Mouse (Mus musculus): ENCODE results near the gene Lin7c. TPM values are rescaled to one million over a fixed set of nuclear protein-coding genes. Genes with fewer than 3 reads are reported as not detected.

Lin7c gene
- polyA plus RNA-seq, 1 experiment from 2014 or later = 177 TPM

GRCm38 (mm10) chr2:109891031-109891430 is 378 bp downstream of the Lin7c start:
- ATAC-seq (ENCODE audit: low FRiP score, low read depth) = peak; percentile 93
- WGBS = under 1% methylated on average over 34 of the region's 34 CpGs
- peak overlapping the region; percentile 72 for H3K4me2 ChIP-seq
- H3K4me1 ChIP-seq (replicated peaks) = peaks cover 21% of the 10 kb centered on the region
- peak overlapping the region; percentile 77 for H3K4me3 ChIP-seq
- peak overlapping the region; percentile 95 for H3K27ac ChIP-seq (replicated peaks)
- H3K27me3 ChIP-seq = no peaks in the 10 kb centered on the region
- H3K9me3 ChIP-seq = no peaks in the 10 kb centered on the region
- peaks cover 18% of the 10 kb centered on the region for H3K36me3 ChIP-seq
- peak overlapping the region; percentile 95 for H3K9ac ChIP-seq

- Histone ChIP-seq H3K27ac (replicated peaks) (peak overlapping the region; percentile 95), H3K4me2 (peak overlapping the region; percentile 72), H3K9me3 (no peaks in the 10 kb centered on the region), H3K27me3 (no peaks in the 10 kb centered on the region), H3K36me3 (peaks cover 23% of the 10 kb centered on the region), H3K4me1 (replicated peaks) (peaks cover 21% of the 10 kb centered on the region), H3K9ac (peak overlapping the region; percentile 95), H3K4me3 (peak overlapping the region; percentile 77)
- WGBS = 14% methylated on average over 4 of the region's 4 CpGs
- ATAC-seq (ENCODE audit: low FRiP score, low read depth) = no peak
Measured at GRCm38 (mm10) chr2:109891471-109891870, 818 bp downstream of the Lin7c start.

- Histone ChIP-seq H3K4me2 (no peak overlapping the region), H3K9ac (no peak overlapping the region), H3K36me3 (peaks cover 48% of the 10 kb centered on the region), H3K4me1 (replicated peaks) (peaks cover 21% of the 10 kb centered on the region), H3K4me3 (no peak overlapping the region), H3K9me3 (no peaks in the 10 kb centered on the region), H3K27me3 (no peaks in the 10 kb centered on the region), H3K27ac (replicated peaks) (no peak overlapping the region)
- 79% methylated on average over 7 of the region's 7 CpGs for WGBS
- no peak for ATAC-seq (ENCODE audit: low FRiP score, low read depth)
Measured at GRCm38 (mm10) chr2:109896311-109896710, 5.7 kb downstream of the Lin7c start.

- no peaks in the 10 kb centered on the region for H3K4me1 ChIP-seq (replicated peaks)
- no peak overlapping the region for H3K4me2 ChIP-seq
- no peaks in the 10 kb centered on the region for H3K9me3 ChIP-seq
- H3K27me3 ChIP-seq = no peaks in the 10 kb centered on the region
- H3K27ac ChIP-seq (replicated peaks) = no peak overlapping the region
- H3K36me3 ChIP-seq = peaks cover 23% of the 10 kb centered on the region
- no peak overlapping the region for H3K4me3 ChIP-seq
- no peak overlapping the region for H3K9ac ChIP-seq
- 82% methylated on average over 7 of the region's 7 CpGs for WGBS
- ATAC-seq (ENCODE audit: low FRiP score, low read depth) = peak; percentile 24; the same call in 1 of the 2 replicates
Measured at GRCm38 (mm10) chr2:109902869-109903268, 12.2 kb downstream of the Lin7c start.

- H3K4me2 ChIP-seq = no peak overlapping the region
- H3K36me3 ChIP-seq = peaks cover 15% of the 10 kb centered on the region
- no peak overlapping the region for H3K27ac ChIP-seq (replicated peaks)
- under 1% methylated on average over 7 of the region's 7 CpGs for WGBS
- ATAC-seq (ENCODE audit: low FRiP score, low read depth) = peak; percentile 73
- no peak overlapping the region for H3K9ac ChIP-seq
- H3K27me3 ChIP-seq = no peaks in the 10 kb centered on the region
- H3K9me3 ChIP-seq = no peaks in the 10 kb centered on the region
- no peaks in the 10 kb centered on the region for H3K4me1 ChIP-seq (replicated peaks)
- no peak overlapping the region for H3K4me3 ChIP-seq
Measured at GRCm38 (mm10) chr2:109904171-109904821, 13.6 kb downstream of the Lin7c start.

GRCm38 (mm10) chr2:109909122-109909521 is 18.5 kb downstream of the Lin7c start:
- ATAC-seq (ENCODE audit: low FRiP score, low read depth) = no peak
- Histone ChIP-seq H3K4me3 (no peak overlapping the region), H3K27me3 (no peaks in the 10 kb centered on the region), H3K4me1 (replicated peaks) (no peaks in the 10 kb centered on the region), H3K4me2 (no peak overlapping the region), H3K36me3 (no peaks in the 10 kb centered on the region), H3K9me3 (no peaks in the 10 kb centered on the region), H3K9ac (no peak overlapping the region), H3K27ac (replicated peaks) (no peak overlapping the region)
- 85% methylated on average over 2 of the region's 2 CpGs for WGBS

- H3K4me3 ChIP-seq = no peak overlapping the region
- no peaks in the 10 kb centered on the region for H3K27me3 ChIP-seq
- H3K9ac ChIP-seq = no peak overlapping the region
- 93% methylated on average over 8 of the region's 8 CpGs for WGBS
- H3K27ac ChIP-seq (replicated peaks) = no peak overlapping the region
- H3K4me2 ChIP-seq = no peak overlapping the region
- ATAC-seq (ENCODE audit: low FRiP score, low read depth) = no peak
- H3K9me3 ChIP-seq = no peaks in the 10 kb centered on the region
- no peaks in the 10 kb centered on the region for H3K36me3 ChIP-seq
- peaks cover 6% of the 10 kb centered on the region; the same call in 1 of the 2 replicates for H3K4me1 ChIP-seq (replicated peaks)
Measured at GRCm38 (mm10) chr2:109912216-109912615, 21.6 kb downstream of the Lin7c start.

GRCm38 (mm10) chr2:109912766-109913165 is 22.1 kb downstream of the Lin7c start:
- ATAC-seq (ENCODE audit: low FRiP score, low read depth) = no peak

GRCm38 (mm10) chr2:109913241-109913640 is 22.6 kb downstream of the Lin7c start:
- Histone ChIP-seq H3K4me2 (no peak overlapping the region), H3K27ac (replicated peaks) (no peak overlapping the region), H3K4me1 (replicated peaks) (peaks cover 6% of the 10 kb centered on the region; the same call in 1 of the 2 replicates), H3K27me3 (no peaks in the 10 kb centered on the region), H3K36me3 (no peaks in the 10 kb centered on the region), H3K9me3 (no peaks in the 10 kb centered on the region), H3K9ac (no peak overlapping the region), H3K4me3 (no peak overlapping the region)
- WGBS = 62% methylated on average over 8 of the region's 8 CpGs
- ATAC-seq (ENCODE audit: low FRiP score, low read depth) = no peak

More at GRCm38 (mm10) chr2:109912766-109913165, 22.1 kb downstream of the Lin7c start:
- no peaks in the 10 kb centered on the region for H3K9me3 ChIP-seq
- H3K27me3 ChIP-seq = no peaks in the 10 kb centered on the region
- H3K36me3 ChIP-seq = no peaks in the 10 kb centered on the region
- 84% methylated on average over 12 of the region's 12 CpGs for WGBS
- H3K4me3 ChIP-seq = no peak overlapping the region
- no peak overlapping the region for H3K27ac ChIP-seq (replicated peaks)
- no peak overlapping the region for H3K9ac ChIP-seq
- H3K4me2 ChIP-seq = no peak overlapping the region
- peaks cover 6% of the 10 kb centered on the region; the same call in 1 of the 2 replicates for H3K4me1 ChIP-seq (replicated peaks)

GRCm38 (mm10) chr2:109914601-109915000 is 23.9 kb downstream of the Lin7c start:
- Histone ChIP-seq H3K9ac (no peak overlapping the region), H3K4me3 (no peak overlapping the region), H3K9me3 (no peaks in the 10 kb centered on the region), H3K36me3 (no peaks in the 10 kb centered on the region), H3K4me1 (replicated peaks) (peaks cover 19% of the 10 kb centered on the region), H3K4me2 (no peak overlapping the region), H3K27me3 (no peaks in the 10 kb centered on the region), H3K27ac (replicated peaks) (no peak overlapping the region)
- ATAC-seq (ENCODE audit: low FRiP score, low read depth) = no peak

GRCm38 (mm10) chr2:109916782-109917495 is 26.3 kb downstream of the Lin7c start:
- H3K27me3 ChIP-seq = no peaks in the 10 kb centered on the region
- peaks cover 38% of the 10 kb centered on the region for H3K4me1 ChIP-seq (replicated peaks)
- H3K9ac ChIP-seq = peak overlapping the region; percentile 70; the same call in 1 of the 2 replicates
- H3K4me3 ChIP-seq = peak overlapping the region; percentile 66
- WGBS = 3% methylated on average over 11 of the region's 11 CpGs
- no peaks in the 10 kb centered on the region for H3K36me3 ChIP-seq
- no peak for ATAC-seq (ENCODE audit: low FRiP score, low read depth)
- no peak overlapping the region for H3K27ac ChIP-seq (replicated peaks)
- H3K4me2 ChIP-seq = peak overlapping the region; percentile 94
- no peaks in the 10 kb centered on the region for H3K9me3 ChIP-seq

Data from hindbrain, embryonic 15.5 days (tissue).